Mouse (Mus musculus) MEL (cell line): ENCODE data around the gene Cnih3.

ENCODE experiments used
- CHD2 ChIP-seq: IDR thresholded peaks from 2 replicates; pipeline ENCODE4 v1.6.1; 2011; ENCODE audit warnings: low read length, improper control_type of control experiment
- CTCF ChIP-seq, 3 experiments: IDR thresholded peaks in 2 of 3; conservative IDR thresholded peaks in 1 of 3; 2 replicates each; pipeline ENCODE4 v1.5.1; 2011 to 2012; ENCODE audit warnings: low read length in 3 of 3, low read depth in 2 of 3, mild to moderate bottlenecking in 2 of 3, improper control_type of control experiment in 1 of 3, inconsistent platforms in 1 of 3, mixed read lengths in 1 of 3, moderate library complexity in 1 of 3; ENCODE audit not compliant: control insufficient read depth in 1 of 3, insufficient read depth in 1 of 3, poor library complexity in 1 of 3, severe bottlenecking in 1 of 3
- MAFK ChIP-seq: IDR thresholded peaks from 2 replicates; pipeline ENCODE4 v1.6.1; 2011; ENCODE audit warnings: low read depth, mild to moderate bottlenecking, low read length, improper control_type of control experiment, borderline replicate concordance
- MAX ChIP-seq: IDR thresholded peaks from 2 replicates; pipeline ENCODE4 v1.6.1; 2011; ENCODE audit warnings: low read length, improper control_type of control experiment
- POLR2A ChIP-seq, 2 experiments: IDR thresholded peaks; 2 replicates each; pipeline ENCODE4 v1.6.1; 2011 to 2012; ENCODE audit warnings: low read length in 2 of 2, mild to moderate bottlenecking in 2 of 2, control low read depth in 1 of 2, improper control_type of control experiment in 1 of 2, low read depth in 1 of 2, moderate library complexity in 1 of 2; ENCODE audit not compliant: control insufficient read depth in 1 of 2, insufficient read depth in 1 of 2, poor library complexity in 1 of 2
- ZNF384 ChIP-seq: IDR thresholded peaks from 2 replicates; pipeline ENCODE4 v1.6.1; 2012; ENCODE audit warnings: low read depth, mild to moderate bottlenecking, inconsistent platforms, low read length, improper control_type of control experiment

GRCm38 (mm10) chr1:181461484-181461883, 109.1 kb downstream of the Cnih3 start:
- no peak for TF ChIP-seq POLR2A (IDR thresholded peaks at IDR 0.05; ENCODE audit: control insufficient read depth in 1 of 2, insufficient read depth in 1 of 2, low read depth in 1 of 2, low read length in 2 of 2, poor library complexity in 1 of 2)
- TF ChIP-seq MAX = no peak
- no peak for TF ChIP-seq ZNF384
- no peak for TF ChIP-seq CHD2
- no peak for TF ChIP-seq MAFK
- no peak for TF ChIP-seq CTCF (IDR thresholded peaks at IDR 0.05 in 2 of 3, conservative IDR thresholded peaks at IDR 0.05 in 1 of 3; ENCODE audit: control insufficient read depth in 1 of 3, insufficient read depth in 1 of 3, low read depth in 2 of 3, low read length in 3 of 3, poor library complexity in 1 of 3, severe bottlenecking in 1 of 3)
